Mouse (Mus musculus) adrenal gland, adult 2 months (tissue): Measurements from ENCODE around the gene Lgr6. TPM values are rescaled to one million over a fixed set of nuclear protein-coding genes. Genes with fewer than 3 reads are reported as not detected.

Experiments used
- DNase-seq: peaks from one replicate; pipeline ENCODE4 v3.0.0; 2021
- polyA plus RNA-seq: library from polyadenylated mRNA; depleted of rRNA; stranded (reverse); fragments of >200 nt; gene quantifications from 2 replicates; pipeline ENCODE4 v1.2.3, GENCODE M21; 2012
- total RNA-seq, 2 experiments: library from RNA; stranded (reverse); gene quantifications; 2 replicates each; pipeline ENCODE4 v1.2.3; 2021

The Lgr6 gene
- total and polyA plus RNA-seq, 3 experiments = 1.8 to 3.6 (median 2.0) TPM

DNA sequence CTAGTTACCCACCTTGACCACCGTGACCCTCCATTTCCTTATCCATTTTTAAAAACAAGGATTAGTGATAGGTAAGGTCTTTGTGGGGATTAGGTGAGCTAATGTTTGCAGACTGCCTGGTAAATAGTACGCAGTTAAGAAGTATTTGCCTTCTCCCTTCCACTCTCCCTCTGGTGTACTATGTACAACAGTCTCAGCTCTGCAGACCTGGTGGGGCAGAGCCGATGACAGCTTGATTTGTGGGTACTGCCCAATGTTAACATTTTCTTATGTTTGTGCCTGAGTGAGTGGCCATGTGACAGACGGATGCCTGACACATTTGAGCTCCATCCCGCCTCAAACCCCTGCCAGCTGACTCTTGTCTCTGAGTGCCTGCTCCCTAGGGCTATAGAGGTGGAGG lies 28.6 kb downstream of the Lgr6 start:
- DNase-seq = no peak

DNA sequence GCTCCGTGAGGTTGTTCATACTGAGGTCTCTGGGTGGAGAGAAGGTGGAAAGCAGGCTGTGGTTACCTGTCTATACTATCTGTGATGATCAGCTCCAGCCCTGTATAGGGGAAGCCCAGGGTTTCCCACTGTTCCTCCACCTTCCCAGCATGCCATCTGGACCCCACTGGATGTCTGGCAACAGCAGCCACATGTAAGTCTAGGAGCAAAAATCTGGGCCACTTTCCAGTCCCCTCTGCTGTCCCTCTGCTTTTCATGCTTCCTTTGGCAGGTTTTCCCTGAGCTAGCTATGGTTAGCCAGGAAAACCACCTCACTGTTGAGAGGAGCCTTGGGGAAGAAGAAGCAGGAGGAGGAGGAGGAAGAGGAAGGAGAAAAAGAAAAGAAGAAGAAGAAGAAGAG lies 29.8 kb downstream of the Lgr6 start:
- DNase-seq = no peak

DNA sequence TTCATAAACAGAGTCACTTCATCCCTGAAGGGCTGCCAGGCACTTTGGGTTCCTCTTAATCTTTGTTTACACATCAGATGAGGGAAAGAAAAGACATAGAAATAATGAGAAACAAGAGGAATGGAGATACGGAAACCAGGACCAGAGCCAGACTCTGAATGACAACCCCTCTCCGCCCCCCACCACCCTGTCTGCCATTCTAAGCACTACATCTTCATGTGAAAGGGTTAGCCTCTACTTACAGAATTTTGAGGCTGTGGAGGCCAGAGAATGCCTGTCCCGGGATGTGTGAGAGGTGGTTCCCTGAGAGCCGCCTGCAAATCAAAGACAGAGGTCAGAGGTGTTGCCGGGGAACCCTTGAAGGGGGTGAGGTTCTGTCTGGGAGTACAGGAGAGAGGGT lies 32.4 kb downstream of the Lgr6 start:
- no peak for DNase-seq

DNA sequence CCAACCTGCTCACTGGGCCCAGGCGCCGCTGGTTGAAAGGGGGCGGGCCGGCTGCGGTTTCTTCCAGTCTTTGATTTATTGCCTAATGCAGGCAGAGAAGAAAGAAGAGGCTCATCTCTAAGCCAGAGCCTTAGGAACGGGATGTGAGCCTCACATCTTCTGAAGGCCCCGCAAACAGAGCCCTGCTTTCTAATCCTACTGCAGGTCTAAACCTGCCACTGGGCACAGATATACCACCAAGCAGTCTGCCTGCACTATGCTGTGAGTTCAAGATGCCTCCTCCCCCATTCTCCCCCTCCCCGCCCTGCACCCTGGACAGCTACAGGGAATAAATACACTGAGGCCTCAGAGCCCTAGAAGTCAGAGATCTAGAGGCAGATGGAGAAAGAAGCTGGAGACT lies 35.2 kb downstream of the Lgr6 start:
- DNase-seq = peak; percentile 10

DNA sequence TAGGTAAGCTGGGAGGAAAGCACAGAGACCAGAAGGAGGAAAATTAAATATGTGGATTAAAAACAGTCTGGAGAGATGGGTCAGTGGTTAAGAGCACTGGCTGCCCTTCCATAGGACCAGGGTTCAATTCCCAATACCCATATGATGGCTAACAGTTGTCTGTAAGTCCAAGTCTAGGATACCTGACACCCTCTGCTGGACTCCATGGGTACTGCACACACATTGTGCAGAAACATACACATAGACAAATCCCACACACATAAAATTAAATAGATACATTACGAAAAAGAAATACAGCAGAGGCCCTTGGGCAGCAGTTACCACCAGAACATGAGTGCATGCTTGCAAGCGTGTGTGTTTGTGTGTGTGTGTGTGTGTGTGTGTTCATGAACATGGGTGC lies 40.6 kb downstream of the Lgr6 start:
- no peak for DNase-seq

DNA sequence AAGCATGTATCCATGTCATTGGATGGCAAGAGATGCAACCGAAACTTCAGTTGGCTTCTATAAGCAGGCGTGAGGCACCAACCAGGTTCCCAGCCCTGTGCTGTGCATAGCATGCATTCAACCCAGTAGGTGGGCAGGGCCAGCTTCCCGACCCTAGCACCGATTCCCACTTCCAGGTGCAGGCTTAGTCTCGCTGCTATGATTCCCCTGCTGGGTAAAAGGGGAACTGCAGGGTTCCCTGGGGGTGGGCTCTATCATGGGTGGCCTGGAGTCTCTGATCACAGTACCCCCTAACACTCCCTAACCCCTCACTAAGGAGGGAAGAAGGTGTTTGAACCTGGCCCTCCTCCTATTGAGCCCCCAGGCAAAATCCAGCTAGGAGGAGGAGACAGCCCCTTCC lies 42.1 kb downstream of the Lgr6 start:
- DNase-seq = no peak

DNA sequence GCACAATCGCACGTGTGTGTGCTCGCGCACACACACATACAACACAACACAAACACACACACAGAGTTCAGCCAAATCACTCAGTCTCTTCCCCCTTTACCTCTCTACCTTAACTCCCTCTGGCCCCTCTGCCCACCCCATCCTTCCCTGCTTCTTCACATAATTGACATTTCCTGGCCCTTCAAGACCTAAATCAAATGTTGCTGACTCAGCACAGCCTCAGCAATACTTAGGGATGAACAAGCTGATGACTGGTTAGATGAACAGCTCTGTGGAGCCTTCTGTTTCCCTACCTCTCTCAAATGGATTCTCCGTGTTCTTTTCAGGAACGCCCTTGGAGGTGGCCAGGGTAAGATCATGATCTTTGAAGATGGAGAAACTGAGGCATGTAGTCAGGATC lies 43.8 kb downstream of the Lgr6 start:
- DNase-seq = no peak

DNA sequence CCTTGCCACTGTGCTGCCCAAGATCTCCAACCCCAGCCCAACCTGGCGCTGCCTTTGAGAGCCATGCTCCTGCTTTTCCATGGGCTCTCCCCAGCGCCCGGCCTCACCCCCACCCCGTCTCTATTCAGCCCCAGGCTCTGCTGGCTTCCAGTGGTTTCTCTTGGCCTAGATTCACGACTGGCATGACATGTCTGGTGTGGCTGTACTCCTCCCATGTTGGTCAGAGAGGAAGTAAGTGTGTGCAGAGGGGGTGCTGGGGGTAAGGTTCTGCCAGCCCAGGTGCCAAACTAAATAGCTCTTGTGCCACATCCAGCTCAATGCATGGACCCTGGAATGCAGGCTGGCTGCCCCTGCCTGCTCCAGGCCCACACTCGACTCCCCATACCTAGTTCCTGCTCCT lies 44.9 kb downstream of the Lgr6 start:
- DNase-seq = no peak

DNA sequence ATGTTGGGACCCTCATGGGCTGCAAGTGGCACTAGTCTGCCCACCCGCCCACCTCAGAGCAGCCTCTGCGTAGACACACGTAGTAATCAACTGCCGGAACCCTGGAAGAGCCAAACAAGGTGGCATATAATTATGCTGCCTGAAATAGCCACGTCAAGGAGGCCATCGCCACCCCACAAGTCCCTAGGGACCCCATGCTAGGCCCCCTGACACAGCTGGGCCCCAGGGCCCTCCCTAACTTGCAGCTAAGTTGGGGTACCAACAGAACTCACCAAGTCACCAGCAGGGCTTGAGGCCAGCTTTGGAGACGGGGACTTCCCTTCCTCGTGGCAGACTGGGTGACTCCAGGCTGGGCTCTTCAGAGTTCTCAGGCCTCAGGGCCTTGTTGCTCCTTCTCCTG lies 48.2 kb downstream of the Lgr6 start:
- DNase-seq = no peak

DNA sequence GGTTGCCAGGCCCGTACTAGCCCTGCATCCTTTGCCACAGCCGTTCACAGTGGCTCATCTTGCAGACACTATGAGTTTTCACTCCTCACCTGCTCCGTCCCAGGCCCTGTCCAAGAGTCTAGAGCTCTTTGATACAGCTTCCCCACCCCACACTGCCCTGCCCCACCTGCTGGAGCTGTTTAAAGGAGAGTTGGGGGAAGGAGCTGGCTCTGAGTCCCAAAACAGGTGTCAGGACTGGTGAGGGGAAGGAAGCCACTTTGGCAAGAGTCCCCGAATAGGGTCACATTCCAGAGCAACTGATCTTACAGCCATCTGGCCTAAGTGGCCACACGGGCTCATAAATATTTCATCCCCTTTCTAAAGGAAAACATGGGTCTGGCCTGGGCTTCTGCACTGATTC lies 51.0 kb downstream of the Lgr6 start:
- DNase-seq = no peak

DNA sequence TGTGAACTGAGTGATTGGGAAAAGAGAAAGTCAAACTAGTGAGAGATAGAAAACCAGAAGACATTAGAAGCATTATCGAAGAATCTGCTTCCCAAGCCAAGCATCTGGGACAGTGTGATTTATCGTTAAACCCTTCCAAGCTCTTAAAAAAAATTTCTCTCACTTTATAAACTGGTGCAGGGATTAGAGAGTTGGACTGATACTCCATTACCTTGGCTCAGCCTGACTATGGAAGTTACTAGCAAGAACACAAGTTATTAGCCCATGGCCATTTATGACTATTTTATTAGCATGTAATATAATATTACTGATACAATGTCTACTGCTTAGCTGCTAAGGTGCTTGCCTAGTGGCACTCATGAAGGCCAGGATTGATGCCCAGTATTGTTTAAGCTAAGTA lies 60.6 kb downstream of the Lgr6 start:
- no peak for DNase-seq

DNA sequence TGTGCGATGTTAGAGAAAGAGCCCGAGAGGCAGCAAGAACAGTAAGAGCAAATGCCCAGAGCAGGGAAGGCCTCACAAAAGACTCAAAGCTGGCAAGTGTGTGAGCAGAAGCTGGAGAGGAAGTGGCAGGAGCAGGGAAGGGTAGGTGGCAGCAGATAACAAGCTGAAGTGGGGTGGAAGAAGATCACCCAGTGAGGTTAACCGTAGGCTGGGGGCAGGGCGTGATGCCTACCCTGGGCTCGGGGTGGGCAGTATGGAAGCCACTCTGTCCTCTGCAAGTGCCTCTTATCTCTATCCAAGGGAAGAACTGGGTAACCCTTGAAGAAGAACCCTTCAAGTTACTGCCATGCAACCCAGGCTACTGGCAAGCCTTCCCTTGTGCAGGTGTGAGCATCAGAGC lies 68.8 kb downstream of the Lgr6 start:
- DNase-seq = no peak

DNA sequence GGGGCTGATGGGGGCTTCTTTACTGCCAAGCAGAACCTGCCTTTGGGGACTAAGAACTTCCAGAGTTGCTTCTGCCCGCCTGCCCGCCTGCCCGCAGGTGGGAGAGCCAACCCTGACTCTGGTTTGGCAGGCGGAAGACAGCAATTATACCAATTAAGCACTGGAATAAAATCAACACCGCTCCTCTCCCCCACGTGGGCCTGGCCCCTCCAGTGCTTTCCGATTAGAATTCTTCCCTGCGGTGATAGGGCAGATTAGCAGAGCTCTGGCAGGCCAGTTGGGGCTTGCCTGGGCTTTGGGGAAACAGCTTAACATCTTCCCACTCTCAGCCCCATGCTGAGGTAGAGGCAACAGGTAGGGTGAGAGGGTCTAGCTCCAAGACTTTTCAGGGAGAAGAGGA lies 72.4 kb downstream of the Lgr6 start:
- no peak for DNase-seq

DNA sequence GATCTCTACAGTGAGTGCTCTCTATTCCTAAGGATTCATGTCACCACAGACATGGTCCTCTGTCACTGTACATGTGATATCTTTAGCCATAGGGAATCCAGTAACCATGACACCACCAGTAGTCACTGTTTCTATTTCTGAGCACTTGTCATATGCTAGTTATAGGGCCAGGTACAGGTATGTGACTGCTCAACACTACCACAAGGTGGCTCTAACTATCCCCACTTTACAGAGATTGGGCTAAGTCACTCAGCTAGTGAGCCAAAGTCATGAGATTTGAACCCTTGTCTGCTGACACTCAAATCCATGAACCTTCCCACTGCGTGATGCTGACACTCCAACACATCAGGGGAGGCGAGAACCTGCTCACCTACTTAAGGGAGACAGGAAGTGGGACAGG lies 75.0 kb downstream of the Lgr6 start:
- DNase-seq = no peak

DNA sequence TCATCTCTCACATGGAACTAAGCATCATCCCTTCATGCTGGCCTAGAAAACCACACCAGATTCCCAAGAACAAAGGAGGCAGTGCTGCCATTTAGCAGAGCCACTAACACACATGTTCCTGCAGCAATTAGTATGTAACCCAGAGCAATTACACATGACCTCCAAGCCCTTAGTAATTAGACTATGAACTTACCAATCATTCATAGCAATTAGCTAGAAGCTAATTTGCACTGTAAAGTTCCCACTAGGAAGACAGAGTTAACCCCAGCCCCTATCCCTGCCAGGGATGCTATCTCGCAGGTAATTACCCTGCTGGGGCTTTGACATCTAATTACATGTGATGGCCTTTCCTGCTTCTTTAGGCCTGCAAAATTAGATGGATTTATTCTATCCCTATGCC lies 78.8 kb downstream of the Lgr6 start:
- DNase-seq = no peak

DNA sequence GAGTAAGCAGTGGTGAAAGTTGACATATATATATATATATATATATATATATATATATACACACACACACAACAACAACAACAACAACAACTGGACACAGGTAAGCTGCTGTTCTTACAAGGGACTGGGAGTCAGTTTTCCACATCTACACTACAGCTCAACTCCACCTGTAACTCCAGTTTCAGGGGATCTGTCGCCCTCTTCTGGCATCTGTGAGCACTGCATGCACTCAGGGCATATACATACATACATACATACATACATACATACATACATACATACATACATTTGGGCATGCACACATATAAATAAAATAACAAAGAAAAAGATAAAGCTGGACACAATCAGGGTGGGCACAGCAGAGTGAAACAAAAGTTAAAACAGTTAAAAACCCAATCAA lies 81.5 kb downstream of the Lgr6 start:
- DNase-seq = no peak

DNA sequence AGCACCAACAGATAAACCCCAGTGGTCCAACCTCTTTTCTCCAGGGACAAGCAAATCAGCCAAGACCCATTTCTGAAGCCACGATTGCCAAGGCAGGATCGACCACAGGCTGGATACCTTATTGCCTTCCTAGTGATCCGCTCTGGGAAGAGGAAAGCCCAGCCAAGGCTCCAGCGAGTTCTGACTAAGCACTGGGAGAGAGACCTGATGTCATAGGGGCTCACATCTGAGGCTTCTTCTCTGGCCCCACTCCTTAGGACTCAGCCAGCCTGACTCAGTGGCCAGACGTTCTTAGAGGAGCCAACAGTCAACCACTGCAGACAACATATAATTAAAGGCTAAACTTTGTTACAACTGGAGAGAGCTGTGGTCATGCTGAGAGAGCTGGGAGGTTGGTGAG lies 83.1 kb downstream of the Lgr6 start:
- no peak for DNase-seq

DNA sequence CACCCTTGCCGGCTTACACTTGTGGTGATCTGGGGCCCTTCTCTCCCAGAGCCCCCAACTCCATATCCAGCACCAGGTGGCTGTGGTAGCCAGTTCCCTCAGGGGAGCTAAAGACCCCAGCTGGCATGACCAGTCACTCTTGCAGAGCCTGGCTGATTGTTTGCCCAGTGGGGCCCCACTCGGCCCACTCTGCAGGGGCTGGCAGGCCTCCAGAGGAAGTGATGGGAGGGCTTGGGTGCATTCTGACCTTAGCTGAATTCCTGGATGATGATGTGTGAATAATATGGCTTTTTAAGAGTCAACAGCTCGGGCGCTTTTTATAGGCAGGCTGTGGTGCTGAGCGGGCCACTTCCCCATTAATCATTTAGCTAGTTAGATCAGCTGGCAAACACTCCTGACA lies 84.1 kb downstream of the Lgr6 start:
- no peak for DNase-seq

DNA sequence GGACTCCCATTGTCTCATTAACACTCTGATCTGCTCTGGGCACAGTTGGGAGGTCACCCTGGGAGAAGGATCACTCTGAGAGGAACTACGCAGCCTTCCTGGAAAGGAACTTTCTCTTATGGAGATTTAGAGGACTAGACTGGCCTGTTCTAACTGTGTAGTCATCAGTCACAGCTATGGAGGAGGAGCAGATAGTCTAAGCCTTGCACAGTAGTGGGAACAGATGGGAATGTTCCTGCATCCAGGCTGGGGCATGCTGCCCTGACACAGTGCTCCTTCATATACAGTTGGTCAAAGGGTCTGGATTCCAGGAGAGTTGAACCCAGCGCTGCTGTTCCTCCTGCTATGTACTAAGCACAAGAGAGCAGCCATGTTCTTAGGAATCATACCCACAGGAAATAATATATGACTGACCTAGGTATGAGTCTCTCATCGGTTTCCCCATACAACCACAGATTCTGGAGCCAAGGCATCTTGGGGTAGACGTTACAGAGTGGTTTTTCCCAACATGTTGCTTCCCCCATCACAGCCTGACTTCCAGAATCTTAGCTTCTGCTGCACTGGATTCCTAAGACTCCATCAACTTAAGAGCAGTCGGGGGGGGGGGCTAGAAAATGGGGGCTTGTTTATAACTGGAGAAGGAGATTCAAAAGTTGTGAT lies 84.7 kb downstream of the Lgr6 start:
- DNase-seq = no peak

DNA sequence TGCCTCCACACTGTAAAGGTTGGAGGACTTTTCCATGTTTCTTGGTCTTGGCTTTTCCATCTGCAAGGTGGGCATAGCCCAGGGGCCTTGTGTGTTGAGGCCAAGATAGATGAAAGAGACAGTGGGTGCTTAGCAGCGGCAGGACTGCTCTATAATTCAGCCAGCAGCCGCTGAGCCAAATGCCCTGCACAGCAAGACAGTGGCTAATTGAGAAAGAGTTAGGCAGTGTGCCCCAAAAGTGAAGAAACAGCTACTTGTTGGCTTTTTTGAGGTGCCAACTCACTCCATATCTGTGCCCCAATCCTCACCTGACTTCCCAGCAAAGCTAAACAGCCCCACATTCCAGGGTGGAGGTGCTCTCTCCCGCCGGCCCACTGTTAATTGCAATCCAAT lies 85.3 kb downstream of the Lgr6 start:
- peak; percentile 24 for DNase-seq

DNA sequence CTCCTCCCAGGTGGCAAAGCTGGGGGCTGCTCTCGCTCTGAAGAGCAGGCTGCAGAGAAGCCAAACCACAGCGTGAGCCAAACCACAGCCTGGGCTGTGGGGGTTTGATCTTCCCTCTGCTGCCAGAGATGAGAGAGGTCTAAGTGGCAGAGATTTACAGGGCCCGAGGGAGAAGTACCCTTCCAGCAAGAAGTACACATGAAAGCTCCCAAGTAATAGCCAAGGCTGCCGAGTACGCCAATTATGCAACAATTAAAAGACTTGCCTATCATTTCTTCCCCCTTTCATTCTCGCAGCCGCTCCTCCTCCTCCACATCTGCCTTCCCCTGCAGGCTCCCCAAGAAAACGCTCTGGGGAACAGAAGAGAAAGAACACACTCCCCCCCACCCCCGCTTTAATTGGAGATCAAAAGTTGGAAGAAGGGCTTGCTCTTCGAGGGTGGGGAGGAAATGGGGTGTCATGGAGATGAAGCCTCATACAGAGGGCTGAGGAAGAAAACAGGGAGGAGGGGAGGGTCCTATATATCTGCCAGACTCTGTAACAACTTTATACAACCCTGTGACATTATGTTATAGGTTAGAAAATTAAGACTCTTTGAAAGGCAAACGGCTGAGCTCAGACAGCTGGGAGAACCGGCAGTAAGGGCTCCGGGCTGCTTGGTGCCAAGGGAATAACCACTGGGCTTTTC lies 85.8 kb downstream of the Lgr6 start:
- peak; percentile 37 for DNase-seq

DNA sequence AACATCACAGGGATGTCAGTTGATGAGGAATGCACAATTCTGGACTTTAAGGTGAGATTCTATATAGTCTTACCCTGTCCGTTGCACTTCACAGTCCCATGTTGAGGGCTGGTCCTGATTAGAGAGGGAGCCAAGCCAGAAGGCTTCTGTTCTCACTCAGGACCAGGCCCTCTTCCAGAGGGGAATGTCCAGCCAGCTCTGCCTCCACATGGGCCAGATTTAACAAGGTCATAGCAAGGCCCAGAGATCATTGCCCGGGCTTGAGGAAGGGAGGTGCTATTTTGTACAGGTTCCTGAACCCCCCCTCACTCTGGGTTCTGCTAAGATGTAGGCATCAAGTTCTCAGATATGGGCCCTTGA lies 87.4 kb downstream of the Lgr6 start:
- DNase-seq = no peak

DNA sequence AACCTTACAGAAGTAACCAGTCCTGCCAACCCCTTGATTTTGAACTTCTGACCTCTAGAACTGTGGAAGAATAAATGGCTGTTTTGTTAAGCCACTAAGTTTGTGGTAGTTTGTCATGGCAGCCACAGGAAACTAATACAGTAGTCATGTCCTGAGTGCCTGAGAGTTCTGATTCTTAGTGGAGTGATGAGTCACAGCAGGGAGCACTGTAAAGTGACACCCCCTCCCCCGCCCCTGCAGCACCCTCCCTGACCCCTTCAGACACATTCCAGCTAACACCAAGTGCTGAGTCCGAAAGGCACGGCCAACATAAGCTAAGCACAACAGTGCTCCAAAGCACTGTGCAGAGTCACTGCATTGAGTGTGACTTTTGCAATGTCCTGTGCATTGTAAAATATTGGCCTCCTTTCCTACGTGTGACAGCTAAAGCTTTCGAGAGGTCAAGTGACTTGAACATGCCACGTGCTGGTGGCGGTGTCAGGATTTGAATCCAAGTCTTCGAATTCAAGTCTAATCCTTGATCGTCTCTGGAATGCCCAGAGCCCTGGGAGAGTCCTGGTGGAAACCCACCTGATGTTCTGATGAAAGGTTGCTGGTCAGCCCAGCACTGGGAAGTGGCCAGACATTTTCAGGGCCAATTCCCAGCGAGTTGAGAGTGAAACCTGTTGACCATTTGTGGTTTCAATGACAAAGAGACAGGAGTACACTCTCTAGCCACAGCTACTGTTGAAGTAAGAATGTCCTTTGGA lies 88.0 kb downstream of the Lgr6 start:
- no peak for DNase-seq
